Comparison of ENCODE assay signal across 24 mouse cellular contexts in genomic region chr7:35211791-35212190, GRCm38 (mm10). TPM values are rescaled to one million over a fixed set of nuclear protein-coding genes. Genes with fewer than 3 reads are reported as not detected.
DNase-seq lines count a peak whose midpoint lies in the region; ATAC-seq and TF ChIP-seq lines count a peak whose summit lies in the region.
"Had no signal": no experiment of that assay in that cellular context is flagged by ENCODE, and none has a peak within 500 bp of the region (broad histone marks: within the 10 kb centered on the region; RNA-seq: fewer than 3 reads in every experiment).

No protein-coding gene starts in this region.

- no peak overlapping the region for H3K4me3 ChIP-seq in cerebellum, adult 2 months (replicated peaks; ENCODE audit: insufficient read depth, low read depth, low read length)
- peak overlapping the region; percentile 20; the same call in 1 of the 2 replicates for H3K4me3 ChIP-seq in midbrain, embryonic 10.5 days
- no peak overlapping the region for H3K4me3 ChIP-seq in midbrain, embryonic 16.5 days (ENCODE audit: low read depth, low read length)
- no peak overlapping the region for H3K4me3 ChIP-seq in lung, adult 2 months (replicated peaks; ENCODE audit: extremely low read depth, low read depth, low read length)
- H3K4me3 ChIP-seq: forebrain, embryonic 10.5 days; forebrain, embryonic 13.5 days; hindbrain, embryonic 10.5 days; hindbrain, embryonic 13.5 days; intestine, embryonic 15.5 days had no signal

- H3K9ac ChIP-seq in midbrain, embryonic 16.5 days (ENCODE audit: low read depth, low read length) = no peak overlapping the region
- H3K9ac ChIP-seq: forebrain, embryonic 13.5 days; hindbrain, embryonic 13.5 days; intestine, embryonic 15.5 days had no signal

- H3K36me3 ChIP-seq in midbrain, embryonic 10.5 days = peaks cover 67% of the 10 kb centered on the region
- peaks cover 23% of the 10 kb centered on the region for H3K36me3 ChIP-seq in midbrain, embryonic 16.5 days (ENCODE audit: control insufficient read depth, insufficient read depth, low read length)
- H3K36me3 ChIP-seq: G1E; intestine, embryonic 15.5 days had no signal

- H3K4me1 ChIP-seq in cerebellum, adult 2 months (ENCODE audit: control insufficient read depth, insufficient read depth, low read length) = peaks cover 10% of the 10 kb centered on the region
- H3K4me1 ChIP-seq in midbrain, embryonic 10.5 days = peaks cover 33% of the 10 kb centered on the region
- H3K4me1 ChIP-seq in midbrain, embryonic 16.5 days (ENCODE audit: control insufficient read depth, insufficient read depth, low read length) = peaks cover 12% of the 10 kb centered on the region
- no peaks in the 10 kb centered on the region for H3K4me1 ChIP-seq in lung, adult 2 months (ENCODE audit: control insufficient read depth, insufficient read depth, low read length)

- peak; percentile 61 to 74 for DNase-seq in cerebellum, adult 2 months
- DNase-seq in cerebellum, adult 11 months = no peak
- no peak for DNase-seq in midbrain, embryonic 10.5 days (ENCODE audit: low spot score)
- DNase-seq in cerebellum, postnatal 14 days = peak; percentile 80 to 81
- DNase-seq in lung, postnatal 14 days = no peak
- DNase-seq in lung, adult 2 months = no peak
- DNase-seq: adrenal gland, postnatal 14 days; B cell, adult 2 months; gastrocnemius, postnatal 10 days; gastrocnemius, postnatal 36 days; heart, adult 11 months; kidney, adult 11 months; kidney, adult 8-10 months had no signal

- TF ChIP-seq POLR2A in cerebellum, adult 2 months (IDR thresholded peaks at IDR 0.05; ENCODE audit: borderline replicate concordance, insufficient read depth, low read length) = no peak
- no peak for TF ChIP-seq POLR2A in lung, adult 2 months (IDR thresholded peaks at IDR 0.05; ENCODE audit: borderline replicate concordance, extremely low read depth, low read depth, low read length)

- 41% methylated on average over 4 of the region's 4 CpGs for WGBS in cerebellum, adult 2 months
- 92% methylated on average over 4 of the region's 4 CpGs for WGBS in midbrain, embryonic 10.5 days
- 93% methylated on average over 4 of the region's 4 CpGs for WGBS in midbrain, embryonic 16.5 days
- 88% methylated on average over 4 of the region's 4 CpGs for WGBS in lung, adult 2 months

- no peak overlapping the region for H3K4me2 ChIP-seq in midbrain, embryonic 16.5 days (ENCODE audit: low read length)
- H3K4me2 ChIP-seq: forebrain, embryonic 13.5 days; heart, embryonic 11.5 days; hindbrain, embryonic 13.5 days; intestine, embryonic 15.5 days had no signal

- H3K9me3 ChIP-seq in midbrain, embryonic 10.5 days (replicated peaks) = no peaks in the 10 kb centered on the region
- no peaks in the 10 kb centered on the region for H3K9me3 ChIP-seq in midbrain, embryonic 16.5 days (replicated peaks; ENCODE audit: control insufficient read depth, low read length, poor library complexity, severe bottlenecking)
- H3K9me3 ChIP-seq: forebrain, embryonic 13.5 days; hindbrain, embryonic 10.5 days; hindbrain, embryonic 13.5 days; intestine, embryonic 15.5 days had no signal

- TF ChIP-seq CTCF in cerebellum, adult 2 months (IDR thresholded peaks at IDR 0.05; ENCODE audit: borderline replicate concordance, insufficient read depth, low read depth, low read length) = no peak
- no peak for TF ChIP-seq CTCF in lung, adult 2 months (IDR thresholded peaks at IDR 0.05; ENCODE audit: insufficient read depth, low read length)

- H3K27ac ChIP-seq in cerebellum, adult 2 months (ENCODE audit: insufficient read depth, low read length) = no peak overlapping the region
- H3K27ac ChIP-seq in midbrain, embryonic 10.5 days (replicated peaks) = no peak overlapping the region
- H3K27ac ChIP-seq in midbrain, embryonic 16.5 days (ENCODE audit: low read length) = no peak overlapping the region
- H3K27ac ChIP-seq: forebrain, embryonic 10.5 days; forebrain, embryonic 13.5 days; hindbrain, embryonic 10.5 days; hindbrain, embryonic 13.5 days; intestine, embryonic 15.5 days had no signal

- no peaks in the 10 kb centered on the region for H3K27me3 ChIP-seq in cerebellum, adult 2 months (ENCODE audit: control insufficient read depth, insufficient read depth, low read length)
- H3K27me3 ChIP-seq in midbrain, embryonic 10.5 days (ENCODE audit: low read depth, poor library complexity, severe bottlenecking) = peaks cover 12% of the 10 kb centered on the region
- H3K27me3 ChIP-seq in midbrain, embryonic 16.5 days (ENCODE audit: control insufficient read depth, insufficient read depth, low read depth, low read length) = no peaks in the 10 kb centered on the region
- H3K27me3 ChIP-seq: forebrain, embryonic 13.5 days; hindbrain, embryonic 13.5 days had no signal

- no peak for ATAC-seq in midbrain, embryonic 16.5 days
- ATAC-seq: forebrain, embryonic 13.5 days; forebrain, embryonic 16.5 days; hindbrain, embryonic 16.5 days; intestine, embryonic 15.5 days; Patski had no signal

RNA-seq across cellular contexts. Expression of gene Lrp3, which starts 3.5 kb away (rescaled TPM):
- 62.9 and 64.7 TPM in 2 replicates for polyA plus RNA-seq in cerebellum, adult 2 months (2012; rRNA removed)
- 11.9 and 13.5 TPM in 2 replicates for polyA plus RNA-seq in midbrain, embryonic 10.5 days (2016; fragmentation: Nextera tagmentation; extraction: Ambion mirVana)
- 23.9 and 25.6 TPM in 2 replicates for polyA plus RNA-seq in midbrain, embryonic 16.5 days (2015; fragmentation: Nextera tagmentation; extraction: Ambion mirVana)
- 10.1 and 12.3 TPM in 2 replicates for polyA plus RNA-seq in lung, adult 2 months (2012; rRNA removed)
- polyA plus RNA-seq: G1E had no signal

RNA-seq across cellular contexts. Expression of gene Slc7a10, which starts 25.6 kb away (rescaled TPM):
- 91.3 and 100 TPM in 2 replicates for polyA plus RNA-seq in cerebellum, adult 2 months (2012; rRNA removed)
- 0.17 and 0.35 TPM in 2 replicates for polyA plus RNA-seq in midbrain, embryonic 10.5 days (2016; fragmentation: Nextera tagmentation; extraction: Ambion mirVana)
- polyA plus RNA-seq in midbrain, embryonic 16.5 days (2015; fragmentation: Nextera tagmentation; extraction: Ambion mirVana) = 9.8 and 21.0 TPM in 2 replicates
- polyA plus RNA-seq in lung, adult 2 months (2012; rRNA removed) = 81.4 and 82.4 TPM in 2 replicates
- polyA plus RNA-seq: G1E, Patski had no signal

Comparison
In these comparisons a context has a peak if more than half of its experiments do, and no peak if none do; other contexts are left out.
1. DNase-seq: peak in cerebellum, adult 2 months (2 of 2) and cerebellum, postnatal 14 days (2 of 2); none in cerebellum, adult 11 months (single experiment), midbrain, embryonic 10.5 days (single experiment), lung, postnatal 14 days (single experiment) and lung, adult 2 months (single experiment).